Mouse (Mus musculus): Measurements from ENCODE around the gene Bahd1.

Gene Bahd1

DNA sequence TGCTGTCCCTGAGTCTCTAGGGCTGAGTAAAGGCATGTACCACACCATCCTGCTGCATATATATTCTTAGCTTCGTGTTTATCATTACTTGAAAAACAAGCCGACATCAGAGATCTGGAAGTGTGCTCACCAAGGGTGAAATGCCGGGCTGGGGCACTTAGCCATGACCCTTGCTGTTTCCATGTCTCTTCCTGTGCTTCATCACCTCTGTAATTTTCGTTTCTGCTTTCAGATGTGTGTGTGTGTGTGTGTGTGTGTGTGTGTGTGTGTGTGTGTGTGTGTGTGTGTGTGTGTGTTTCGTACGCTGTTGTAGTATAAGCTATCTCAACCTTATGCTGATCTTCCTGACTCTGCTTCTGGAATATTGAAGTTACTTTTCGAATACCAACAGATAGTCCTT is 41.2 kb downstream of the Bahd1 start:
- no peak for DNase-seq (ENCODE audit: extremely low spot score)

DNA sequence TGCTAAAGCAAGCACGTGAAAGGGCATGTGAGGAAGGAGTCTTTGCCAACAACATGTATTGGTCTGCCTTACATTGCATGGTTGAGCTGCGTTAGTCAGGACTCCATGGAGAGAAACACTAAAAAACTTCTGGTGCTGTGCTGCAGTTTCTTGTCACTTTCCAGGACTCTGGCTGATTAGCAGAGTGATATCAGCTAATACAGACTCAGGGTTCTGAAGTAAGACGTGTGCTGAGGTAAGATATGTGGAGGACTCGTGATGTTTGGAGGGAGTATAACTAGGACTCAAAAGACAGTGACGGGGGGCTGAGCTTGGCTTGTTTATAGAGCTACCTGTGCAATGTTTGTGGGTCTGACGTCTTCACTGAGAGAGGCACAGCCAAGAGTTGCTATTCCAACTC is 43.1 kb downstream of the Bahd1 start:
- DNase-seq (ENCODE audit: extremely low spot score) = no peak

DNA sequence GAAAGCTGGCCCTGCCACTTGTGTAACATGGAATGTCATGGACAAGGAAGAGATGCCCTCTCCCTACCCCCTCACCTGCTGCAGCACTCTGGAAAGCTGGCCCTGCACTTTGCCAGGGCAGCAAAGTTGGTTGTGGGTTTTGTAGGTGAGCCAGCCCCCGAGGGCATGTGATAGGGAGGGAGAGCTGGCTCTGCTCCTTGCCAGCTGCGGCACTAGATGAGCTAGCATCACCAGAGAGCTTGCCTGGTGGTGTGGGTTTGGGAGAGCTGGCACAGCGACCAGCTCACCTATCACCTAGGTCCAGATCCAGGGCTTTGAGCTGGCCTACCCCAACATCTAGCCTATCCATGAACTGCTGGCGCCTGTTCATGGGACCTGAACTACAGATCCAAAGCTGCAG is 48.6 kb downstream of the Bahd1 start:
- no peak for DNase-seq (ENCODE audit: extremely low spot score)

DNA sequence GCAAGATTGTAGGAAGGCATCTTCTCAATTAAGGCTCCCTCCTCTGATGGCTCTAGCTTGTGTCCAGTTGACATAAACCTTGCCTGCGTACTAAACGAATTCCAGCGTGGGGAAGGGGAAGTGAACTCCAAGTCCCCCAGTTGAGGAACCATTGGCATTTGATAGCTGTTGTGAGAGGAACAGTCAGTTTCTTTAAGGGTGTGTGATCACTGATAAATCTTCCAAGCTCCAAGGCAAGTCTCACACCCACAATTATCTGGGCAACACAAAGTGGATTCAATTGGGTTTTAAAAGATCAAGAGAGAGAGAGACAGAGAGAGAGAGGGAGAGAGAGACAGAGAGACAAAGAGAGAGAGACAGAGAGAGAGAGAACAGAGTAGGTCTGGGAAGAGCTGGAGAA is 49.5 kb downstream of the Bahd1 start:
- DNase-seq (ENCODE audit: extremely low spot score) = no peak

DNA sequence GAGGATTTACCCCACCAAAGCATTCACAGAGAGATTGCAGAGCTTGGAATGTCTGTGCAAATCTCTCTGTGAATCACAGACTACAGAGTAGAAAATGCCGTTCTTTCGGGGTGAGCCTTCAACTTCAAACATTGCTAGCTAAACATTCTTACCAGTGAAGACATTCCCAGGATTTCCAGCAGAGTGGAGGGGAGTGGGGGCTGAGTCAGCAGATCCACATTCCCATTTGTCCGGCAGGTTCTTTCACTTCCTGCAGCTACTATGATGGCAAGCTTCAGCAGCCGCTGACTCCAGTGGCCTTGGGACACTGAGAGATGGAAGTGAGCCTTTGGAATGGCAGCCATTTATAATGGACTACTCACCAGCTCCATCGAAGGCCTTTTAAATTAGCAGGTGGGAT is 56.3 kb downstream of the Bahd1 start:
- DNase-seq (ENCODE audit: extremely low spot score) = no peak

DNA sequence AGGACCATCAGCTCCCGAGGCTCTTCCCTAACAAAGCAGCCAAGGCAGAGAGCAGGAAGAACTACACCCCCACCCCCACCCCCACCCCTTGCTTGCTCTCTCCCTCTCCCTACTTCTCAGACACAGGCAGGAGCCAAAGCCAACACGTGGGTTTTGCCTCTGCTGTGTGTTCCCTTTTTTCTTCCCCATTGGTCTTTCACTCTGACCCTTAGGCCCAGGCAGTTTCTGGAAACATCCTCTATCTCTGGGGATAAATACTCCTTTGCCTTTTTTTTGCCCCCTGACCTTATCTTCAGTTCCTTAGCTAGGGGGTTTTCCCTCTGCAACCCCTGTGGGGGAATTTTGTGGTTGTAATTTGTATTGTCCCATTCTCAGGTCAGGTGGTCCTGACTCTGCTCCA is 59.5 kb downstream of the Bahd1 start:
- no peak for DNase-seq (ENCODE audit: extremely low spot score)

DNA sequence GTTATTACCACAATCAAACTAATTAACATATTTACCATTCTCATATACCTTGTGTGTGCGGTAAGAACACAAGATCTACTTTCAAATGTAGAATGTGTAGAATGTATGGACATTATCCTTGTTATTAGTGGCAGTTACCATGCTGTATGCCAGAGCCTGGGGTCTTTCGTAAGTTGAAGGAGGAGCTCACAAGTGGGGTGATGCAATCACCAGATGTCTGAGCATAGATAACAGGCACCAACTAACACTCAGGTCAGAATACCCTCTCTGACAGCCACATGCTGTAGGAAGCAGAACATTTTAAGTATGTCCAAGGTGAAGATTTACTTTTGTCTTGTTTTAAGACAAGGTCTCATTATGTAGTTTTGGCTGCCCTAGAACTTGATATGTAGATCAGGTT is 60.2 kb downstream of the Bahd1 start:
- DNase-seq (ENCODE audit: extremely low spot score) = no peak

DNA sequence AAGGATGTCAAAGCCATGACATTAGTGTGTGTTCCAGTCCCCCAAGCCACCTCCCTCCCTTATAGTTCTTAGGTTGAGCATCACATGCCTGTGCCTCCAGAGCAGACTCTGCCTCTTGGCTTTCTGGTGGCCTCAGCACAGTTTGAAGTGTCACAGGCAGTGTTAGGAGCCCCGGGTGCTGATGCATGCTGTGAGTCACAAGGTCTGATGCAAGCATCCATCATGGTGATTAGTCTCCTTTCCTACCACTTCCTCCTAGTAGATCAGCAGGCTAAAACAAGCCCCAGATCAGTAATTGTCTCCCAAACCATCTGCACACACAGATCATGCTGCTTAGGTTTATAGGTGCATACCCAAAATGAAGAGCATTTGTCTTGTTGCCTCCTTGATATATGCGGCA is 61.4 kb downstream of the Bahd1 start:
- DNase-seq (ENCODE audit: extremely low spot score) = no peak

DNA sequence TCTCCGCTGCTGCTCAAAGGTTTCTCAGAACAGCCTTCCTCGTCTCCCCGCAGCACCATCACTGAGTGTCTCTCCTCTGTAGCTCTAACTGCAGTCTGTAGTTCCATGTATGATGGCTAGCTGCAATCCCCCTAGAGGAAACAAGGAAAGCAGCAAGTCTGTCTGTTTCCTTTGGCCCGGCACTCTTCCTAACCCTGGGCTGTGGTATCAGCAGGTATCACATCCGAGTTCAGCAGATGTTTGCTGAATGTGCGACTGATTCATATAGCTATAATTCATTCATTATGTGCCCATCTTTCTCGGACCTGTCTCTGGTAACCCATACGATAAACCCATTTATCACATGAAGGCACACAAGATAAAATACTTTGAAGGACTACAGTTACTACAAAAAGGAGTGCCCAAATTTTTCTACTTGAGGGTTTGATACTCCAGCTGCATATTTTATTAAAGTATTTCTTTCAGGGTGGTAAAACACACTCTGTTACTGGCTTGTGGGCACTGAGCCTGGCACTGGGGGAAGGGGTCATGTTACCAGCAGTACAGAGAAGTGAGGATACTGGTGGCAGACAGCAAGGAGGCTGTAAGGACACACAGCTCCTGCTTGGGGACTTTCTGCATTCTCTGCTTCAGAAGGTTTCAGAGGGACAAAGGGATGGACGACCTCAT is 63.0 kb downstream of the Bahd1 start:
- no peak for DNase-seq (ENCODE audit: extremely low spot score)

DNA sequence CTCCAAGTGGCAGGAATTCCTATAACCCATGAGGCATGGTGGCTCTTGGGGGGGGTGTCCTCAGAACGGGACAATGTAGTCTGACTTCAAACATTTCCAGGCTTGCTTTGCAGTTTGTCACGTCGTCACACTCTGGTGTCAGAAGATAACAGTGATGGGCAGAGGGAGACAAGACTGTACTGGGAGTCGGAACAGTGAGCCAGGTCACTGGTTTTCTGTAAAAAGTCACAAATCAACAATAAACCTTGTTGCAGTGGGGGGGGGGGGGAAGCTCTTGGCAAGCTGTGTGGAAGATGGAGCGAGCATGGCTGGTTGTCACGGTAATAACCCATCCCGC is 63.5 kb downstream of the Bahd1 start:
- no peak for DNase-seq (ENCODE audit: extremely low spot score)

DNA sequence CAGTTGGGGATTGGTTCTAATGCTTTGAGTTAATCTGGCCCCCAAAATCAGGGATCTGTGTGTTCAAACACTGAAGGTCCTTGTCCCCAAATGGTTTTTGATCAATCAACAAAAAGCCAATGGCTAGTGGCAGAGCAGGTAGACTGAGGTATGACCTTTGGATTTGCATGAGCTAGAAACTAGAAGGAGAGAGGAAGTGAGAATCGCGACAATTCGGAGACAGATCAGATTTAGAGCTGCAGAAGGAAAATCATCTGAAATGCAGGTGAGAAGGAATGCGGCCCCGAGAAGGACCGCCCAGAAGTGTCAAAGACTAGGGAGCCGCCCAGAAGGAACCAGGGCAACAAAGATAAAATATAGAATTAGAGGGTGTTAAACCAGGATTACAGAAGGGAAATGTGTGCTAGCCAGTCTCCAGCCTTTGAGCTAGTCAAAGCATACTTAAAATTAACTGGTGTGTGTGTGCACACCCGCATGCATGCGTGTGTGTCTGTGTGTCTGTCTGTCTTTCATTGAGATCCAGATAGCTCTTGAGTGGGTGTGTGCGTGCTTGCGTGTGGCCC is 69.5 kb downstream of the Bahd1 start:
- no peak for DNase-seq (ENCODE audit: extremely low spot score)

DNA sequence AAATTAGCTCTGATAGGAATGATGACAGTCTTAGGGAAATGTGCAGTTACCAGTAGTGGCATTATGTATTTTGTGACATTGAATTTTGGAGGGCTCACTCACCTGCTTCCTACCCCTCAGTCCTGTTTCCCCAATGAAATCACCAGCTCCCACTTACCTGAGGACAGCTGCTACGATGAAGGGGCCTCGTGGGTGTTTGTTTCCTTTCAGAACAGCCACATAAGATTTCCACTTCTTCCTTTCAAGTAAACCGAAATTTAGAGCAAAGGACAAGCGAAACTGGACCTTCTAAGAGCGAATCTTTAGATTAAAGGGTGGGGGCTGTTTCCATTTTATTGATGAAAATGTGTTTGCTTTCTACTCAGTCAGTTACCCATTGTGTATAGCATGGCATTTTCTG is 71.9 kb downstream of the Bahd1 start:
- DNase-seq (ENCODE audit: extremely low spot score) = no peak

DNA sequence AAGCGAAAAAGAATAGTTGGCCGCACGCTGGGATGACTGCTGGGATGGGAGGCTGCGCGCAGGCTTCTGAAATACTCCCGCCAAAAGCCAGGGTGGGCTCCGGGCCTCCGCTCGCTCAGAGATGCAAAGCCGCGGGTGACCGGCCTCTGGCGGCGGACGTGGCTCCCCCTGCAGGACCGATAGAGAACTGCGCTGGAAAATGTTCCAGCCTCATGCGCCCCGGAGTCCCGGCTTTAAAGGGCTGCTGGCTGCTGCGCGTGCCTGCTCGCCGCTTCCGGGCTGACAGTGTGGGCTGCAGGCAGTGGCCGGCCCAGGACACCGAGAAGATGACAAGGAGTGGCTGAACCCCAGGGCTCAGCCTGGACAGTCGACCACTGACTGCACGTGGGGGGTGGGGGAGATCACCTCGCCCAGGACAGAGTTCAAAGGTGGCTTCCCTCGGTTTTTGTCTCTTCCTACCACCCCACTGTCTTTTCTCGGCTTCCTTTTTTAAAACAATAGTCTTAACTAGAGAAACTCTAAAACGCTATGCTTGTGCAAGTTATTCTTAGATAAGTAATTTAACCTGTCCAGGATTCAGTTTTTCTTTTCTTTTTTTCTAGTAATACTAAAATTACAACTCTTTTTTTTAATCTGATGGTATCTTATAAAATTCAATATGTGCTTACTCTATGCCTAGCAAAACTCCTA is 72.7 kb downstream of the Bahd1 start:
- DNase-seq (ENCODE audit: extremely low spot score) = peak; percentile 93

All from embryo, embryonic 9.5 days (tissue).